Mouse (Mus musculus) T-helper 17 cell (primary cell): ENCODE results near the gene Mecr.

Experiments used
- in situ Hi-C, 2 experiments: fragments of 300-600 bp; cut with MboI, MseI; formaldehyde crosslinking; loops; 1 replicate in 1 of 2; 2 replicates in 1 of 2; pipeline ENCODE4 v1.15.1; 2025; ENCODE audit warnings: high pct_unique_total_duplicates in 2 of 2

Mecr gene

DNA sequence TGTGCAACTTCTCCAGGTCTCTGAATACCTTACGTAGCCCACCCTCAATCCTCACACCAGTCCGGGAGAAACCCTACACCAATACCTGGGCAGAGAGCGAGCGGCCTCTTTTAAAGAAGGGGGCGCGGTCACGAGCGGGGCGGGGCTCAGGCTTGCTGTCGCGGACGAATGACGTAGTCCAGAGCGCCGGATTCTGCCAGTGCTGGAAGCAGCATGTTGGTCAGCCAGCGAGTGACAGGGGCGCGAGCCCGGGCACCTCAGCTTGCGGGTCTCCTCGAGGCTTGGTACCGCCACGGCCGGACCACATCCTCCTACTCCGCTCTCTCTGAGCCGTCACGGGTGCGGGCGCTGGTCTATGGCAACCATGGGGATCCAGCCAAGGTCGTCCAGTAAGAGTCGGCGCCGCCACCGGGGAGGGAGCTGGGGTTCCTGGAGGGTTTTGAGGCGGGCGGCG lies at the start of gene Mecr:
TSS of gene Mecr (plus strand) at position 181 of the 454 bp plus-strand sequence.
- in situ Hi-C loops: no loop called here

DNA sequence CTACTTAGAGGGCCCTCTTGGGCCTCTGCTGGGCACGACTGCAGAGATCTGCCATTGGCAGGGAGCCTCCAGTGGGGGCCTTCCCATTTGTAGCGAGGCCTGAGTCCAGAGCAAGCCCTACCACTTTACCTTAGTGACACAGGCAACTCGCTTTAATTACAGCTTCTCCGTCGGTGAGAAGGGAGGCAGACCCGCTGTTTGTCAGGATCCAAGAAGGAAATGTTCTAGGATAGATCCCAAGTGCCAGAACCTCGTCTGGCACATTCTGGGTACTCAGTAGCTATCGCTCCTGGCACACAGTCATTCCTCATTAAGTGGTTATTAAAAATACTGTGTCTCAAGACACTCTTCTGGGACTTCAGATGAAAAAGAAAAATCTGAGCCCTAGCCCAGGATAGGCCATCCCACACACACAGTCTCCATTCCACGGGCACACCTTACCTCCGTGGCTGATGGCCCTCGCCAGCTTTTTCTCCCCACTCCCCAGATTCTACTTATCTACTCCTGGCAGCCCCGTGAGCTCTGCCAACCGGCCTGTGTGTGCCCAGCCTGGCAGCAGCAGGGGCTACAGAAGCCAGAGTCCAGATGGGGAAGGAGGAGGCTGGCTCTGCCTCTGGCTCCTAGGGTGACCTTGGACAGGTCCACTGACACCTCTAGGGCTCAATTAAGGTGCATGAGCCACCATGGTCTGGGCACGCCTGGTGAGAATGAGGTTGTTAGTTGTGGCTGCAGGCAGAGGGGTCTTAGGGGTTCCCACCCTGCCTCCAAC lies 46.8 kb upstream of the Mecr start:
- in situ Hi-C loops: no loop called here

DNA sequence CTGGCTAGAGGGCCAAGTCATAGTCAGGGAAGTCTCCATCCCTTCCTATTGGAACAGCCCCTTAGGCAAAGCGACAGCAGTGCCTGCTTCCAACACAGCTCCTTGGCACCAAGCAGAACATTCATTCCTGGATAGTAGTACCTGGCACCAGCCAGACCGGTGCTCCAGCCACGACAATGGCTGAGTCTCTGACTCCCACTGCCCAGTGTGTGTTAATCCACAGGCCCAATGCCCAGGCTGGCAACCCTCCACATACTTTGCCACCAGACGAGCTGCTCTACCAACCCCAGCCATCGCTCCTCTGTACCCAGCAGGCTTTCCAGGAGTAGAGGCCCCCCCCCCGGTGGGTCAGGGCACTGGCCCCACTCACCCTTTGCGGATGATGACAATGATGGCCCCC lies 45.8 kb upstream of the Mecr start:
- in situ Hi-C loops: no loop called here

DNA sequence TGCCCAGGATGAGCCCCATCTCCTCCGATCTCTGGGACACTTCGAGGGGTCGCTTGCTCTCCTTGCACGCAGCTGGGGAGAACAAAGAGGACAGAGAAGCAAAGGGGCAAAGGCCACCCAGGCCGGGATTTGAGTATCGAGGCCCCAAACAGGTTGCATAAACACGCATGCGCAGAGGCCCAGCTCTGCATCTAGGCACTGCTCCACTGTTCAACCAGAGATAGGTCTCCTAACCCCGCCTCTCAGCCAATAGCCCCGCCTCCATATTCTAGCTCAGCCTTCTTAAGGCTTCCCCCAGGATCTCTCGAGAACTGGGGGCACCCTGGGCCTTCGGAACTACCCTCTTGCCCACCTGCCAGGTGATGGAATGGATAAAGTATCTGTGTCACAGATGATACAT lies 45.4 kb upstream of the Mecr start:
- in situ Hi-C loops: no loop called here

DNA sequence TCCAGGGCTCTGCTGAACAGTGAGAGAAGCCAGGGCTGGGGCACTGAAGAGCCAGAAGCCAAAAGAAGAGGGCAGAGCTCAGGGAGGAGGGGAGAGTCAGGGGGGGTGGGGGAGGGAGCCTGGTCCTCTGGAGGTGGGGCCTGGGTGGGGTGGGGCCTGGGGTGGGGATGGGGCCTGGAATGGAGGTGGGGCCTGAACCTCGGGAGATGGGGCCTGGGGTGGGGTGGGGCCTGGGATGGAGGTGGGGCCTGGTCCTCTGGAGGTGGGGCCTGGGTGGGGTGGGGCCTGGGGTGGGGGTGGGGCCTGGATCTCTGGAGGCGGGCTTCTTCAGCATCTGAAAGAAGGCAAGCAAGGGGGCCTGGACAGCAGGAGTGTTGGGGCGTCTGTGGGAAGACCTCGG lies 44.3 kb upstream of the Mecr start:
- in situ Hi-C loops: no loop called here

DNA sequence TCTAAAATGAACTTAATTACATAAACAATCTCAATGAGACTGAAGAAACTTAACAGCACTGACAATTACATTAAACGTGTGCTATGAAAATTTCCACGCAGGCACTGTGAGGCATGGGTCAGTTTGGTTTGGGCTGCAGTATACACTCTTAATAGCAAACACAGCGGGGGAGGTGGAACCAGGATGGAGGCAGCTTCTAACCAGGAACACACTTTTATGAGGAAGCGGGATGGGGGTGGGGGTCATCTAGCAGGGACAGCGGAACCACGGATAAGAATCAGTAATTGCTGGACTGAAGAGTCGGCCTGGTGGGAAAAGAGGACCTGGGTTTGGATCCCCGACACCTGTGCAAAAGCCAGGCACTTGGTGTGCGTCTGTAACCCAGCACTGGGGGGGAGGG lies 39.4 kb upstream of the Mecr start:
- in situ Hi-C loops: no loop called here

DNA sequence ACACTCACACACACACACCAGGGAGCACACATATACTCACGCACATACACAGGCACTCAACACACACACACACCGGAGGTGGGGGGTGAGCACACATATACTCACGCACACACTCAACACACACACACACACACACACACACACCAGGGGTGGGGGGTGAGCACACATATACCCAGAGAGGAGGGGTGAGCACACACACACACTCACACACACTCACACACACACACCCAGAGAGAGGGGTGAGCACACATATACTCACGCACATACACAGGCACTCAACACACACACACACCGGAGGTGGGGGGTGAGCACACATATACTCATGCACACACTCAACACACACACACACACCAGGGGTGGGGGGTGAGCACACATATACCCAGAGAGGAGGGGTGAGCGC lies 38.5 kb upstream of the Mecr start:
- in situ Hi-C loops: loop anchor here in 1 of 2 experiments (5.0 kb wide), 1 partner anchor 1647 kb away; no protein-coding TSS in a partner anchor

DNA sequence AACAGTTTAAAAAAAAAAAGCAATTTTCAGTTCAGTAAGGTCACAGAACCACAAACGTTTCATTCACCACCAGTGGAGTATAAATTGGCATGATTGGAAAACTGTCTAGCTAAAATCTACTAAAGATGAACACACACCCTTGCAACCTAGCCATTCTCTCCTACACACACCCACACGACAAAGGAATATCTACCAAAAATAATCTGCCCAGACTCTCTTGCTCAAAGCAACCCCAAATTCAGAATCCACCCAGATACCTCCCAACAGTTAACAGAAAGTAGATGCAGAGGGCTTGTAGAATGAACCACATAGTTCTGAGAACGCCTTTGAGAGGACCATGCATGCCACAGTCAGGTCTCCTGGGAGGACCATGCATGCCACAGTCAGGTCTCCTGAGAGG lies 38.0 kb upstream of the Mecr start:
- in situ Hi-C loops: loop anchor here in 1 of 2 experiments (5.0 kb wide), 1 partner anchor 1648 kb away; no protein-coding TSS in a partner anchor

DNA sequence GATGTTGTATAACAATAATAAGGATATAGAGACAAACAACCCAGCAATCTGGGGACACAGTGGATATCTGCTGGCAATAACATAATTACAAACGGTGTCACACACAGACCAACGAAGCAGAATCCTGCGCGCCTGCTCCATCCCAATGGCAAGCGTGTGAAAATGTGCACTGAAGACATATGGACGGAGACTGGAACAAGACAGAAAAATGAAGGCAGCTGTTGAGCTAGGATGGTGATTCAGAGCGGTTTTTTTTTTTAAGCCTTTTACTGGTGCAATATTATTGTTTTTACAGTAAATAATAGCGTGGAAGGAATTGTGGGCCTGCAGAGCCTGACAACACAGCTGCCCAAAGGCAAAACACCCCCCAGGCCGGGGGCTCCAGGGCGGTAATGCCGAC lies 30.8 kb upstream of the Mecr start:
- in situ Hi-C loops: no loop called here

DNA sequence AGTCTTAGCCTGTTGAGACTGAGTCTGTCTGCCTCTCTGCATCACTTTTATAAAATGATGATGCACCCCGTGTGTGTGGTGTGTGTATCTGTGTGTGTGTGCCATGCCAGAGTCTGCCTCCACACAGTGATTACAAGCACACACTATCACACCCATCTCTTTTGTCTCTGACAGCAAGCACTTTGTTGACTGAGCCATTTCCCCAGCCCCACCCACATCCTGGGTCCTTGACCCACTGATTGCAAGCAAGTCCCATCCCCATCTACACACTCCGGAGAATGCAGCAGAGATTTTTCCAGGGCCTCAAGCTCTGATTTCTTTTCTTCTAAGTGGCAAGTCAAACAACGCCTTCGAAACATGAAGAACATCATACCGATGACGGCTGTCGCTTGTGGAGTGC lies 29.5 kb upstream of the Mecr start:
- in situ Hi-C loops: no loop called here

DNA sequence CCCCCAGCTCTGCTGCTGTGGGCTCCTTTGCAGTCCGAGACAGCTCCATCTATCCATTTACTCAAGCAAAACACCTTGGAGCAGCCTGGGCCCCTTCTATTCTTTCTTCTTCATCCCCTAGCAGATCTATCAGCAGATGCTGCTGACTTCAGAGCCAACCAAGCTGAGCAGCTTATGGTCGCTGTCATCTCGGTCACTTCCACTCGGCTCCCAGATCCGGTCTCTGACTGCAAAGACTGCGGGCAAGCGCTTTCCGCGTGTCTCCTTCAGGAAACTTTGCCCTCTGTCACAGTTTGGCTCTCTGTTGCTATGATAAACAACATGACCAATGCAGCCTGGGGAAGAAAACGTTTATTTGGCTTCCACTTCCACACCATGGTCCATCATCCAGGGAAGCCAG lies 28.4 kb upstream of the Mecr start:
- in situ Hi-C loops: no loop called here

DNA sequence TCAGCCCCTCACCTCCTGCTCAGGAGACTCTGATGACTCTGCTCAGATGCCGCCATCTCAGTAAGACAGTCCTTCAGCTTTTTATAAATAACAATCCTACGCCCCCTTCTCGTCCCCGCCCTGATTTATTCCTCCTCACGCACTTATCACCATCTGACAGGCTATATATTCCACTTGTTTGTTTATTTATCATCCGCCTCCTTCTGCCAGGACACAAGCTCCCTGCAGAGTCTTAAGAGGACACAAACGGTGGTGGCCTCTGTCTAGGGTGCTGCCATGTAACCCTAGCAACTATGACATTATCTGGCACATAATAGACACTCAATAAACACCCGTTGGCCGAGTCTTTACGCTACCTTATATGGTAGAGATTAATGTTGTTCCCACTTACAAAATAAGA lies 27.5 kb upstream of the Mecr start:
- in situ Hi-C loops: no loop called here

DNA sequence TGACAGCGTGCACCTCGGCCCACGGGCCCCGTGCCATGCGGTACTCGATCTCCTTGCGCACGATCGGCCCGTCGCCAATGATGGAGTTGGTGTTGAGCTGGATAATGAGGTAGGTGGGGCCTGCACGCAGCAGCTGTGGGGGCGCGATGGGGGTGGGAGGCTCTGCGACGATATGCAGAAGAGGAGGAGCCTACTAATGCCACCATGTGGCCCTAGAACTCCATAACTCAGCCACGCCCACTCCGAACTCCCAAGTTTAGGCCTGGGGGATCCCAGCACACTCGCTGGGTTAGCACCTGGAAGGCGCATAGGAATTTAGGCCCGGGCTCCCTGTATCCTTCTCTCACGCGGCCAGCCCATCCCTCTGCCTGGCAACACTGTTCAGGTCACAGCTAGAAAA lies 24.3 kb upstream of the Mecr start:
- in situ Hi-C loops: no loop called here

DNA sequence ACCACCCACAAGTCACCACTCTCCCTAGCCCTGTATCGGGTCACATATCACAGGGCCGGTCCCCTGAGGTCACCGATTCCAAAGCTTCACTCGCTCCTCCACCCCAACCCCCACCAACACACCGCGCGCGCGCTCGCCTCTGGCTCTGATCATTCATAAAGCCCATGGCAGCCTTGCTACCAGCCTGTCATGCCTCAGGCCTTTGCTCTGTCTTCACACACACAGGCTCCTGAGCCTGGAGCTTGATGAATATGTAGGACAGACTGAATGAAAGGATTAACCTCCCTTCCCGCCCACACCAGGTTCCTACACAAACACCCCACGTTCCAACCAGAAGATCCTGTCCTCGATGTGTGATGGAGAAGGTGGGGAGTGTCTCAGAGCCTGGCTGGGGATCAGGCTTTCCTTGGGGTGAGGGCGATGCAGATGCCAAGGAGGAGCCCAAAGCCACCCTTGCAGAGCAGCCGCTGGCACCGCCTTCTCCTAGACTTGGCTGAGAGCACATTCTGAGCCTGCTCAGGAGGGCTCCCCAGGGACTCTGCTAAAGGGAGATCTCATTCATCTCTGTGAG lies 22.0 kb upstream of the Mecr start:
- in situ Hi-C loops: loop anchor here in 1 of 2 experiments (10.0 kb wide), 1 partner anchor 666 kb away; no protein-coding TSS in a partner anchor

DNA sequence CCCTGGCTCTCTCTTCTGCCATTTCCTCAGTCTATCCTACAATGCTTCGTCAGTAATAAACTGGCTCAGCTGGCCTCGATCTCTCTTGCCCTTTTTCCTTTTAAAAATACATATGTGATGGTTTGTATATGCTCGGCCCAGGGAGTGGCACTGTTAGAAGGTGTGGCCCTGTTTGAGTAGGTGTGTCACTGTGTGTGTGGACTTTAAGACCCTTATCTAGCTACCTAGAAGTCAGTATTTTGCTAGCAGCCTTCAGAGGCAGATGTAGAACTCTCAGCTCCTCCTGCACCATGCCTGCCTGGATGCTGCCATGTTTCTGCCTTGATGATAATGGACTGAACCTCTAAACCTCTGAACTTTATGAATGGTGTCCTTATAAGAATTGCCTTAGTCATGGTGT lies 20.7 kb upstream of the Mecr start:
- in situ Hi-C loops: loop anchor here in 1 of 2 experiments (10.0 kb wide), 1 partner anchor 668 kb away; no protein-coding TSS in a partner anchor

DNA sequence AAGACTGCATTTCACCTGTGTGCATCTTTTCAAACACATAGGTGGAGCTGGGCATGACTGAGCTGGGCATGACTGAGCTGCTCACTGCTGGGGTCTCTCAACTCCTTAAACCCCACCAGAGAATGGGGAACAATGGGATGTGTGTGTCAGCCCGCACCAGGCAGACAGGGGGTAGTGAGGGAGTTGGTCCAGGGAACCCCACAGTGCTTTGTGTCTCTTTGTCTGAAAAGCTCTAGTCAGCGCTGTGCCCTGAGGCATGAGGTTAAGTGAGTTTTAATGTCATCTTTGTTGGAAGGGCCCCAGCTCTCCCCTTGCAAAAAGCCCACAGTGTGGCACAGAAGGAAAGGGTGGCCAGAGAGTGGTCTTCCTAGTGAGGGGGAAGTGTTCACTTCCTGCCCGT lies 18.3 kb upstream of the Mecr start:
- in situ Hi-C loops: loop anchor here in 1 of 2 experiments (10.0 kb wide), 1 partner anchor 670 kb away; no protein-coding TSS in a partner anchor

DNA sequence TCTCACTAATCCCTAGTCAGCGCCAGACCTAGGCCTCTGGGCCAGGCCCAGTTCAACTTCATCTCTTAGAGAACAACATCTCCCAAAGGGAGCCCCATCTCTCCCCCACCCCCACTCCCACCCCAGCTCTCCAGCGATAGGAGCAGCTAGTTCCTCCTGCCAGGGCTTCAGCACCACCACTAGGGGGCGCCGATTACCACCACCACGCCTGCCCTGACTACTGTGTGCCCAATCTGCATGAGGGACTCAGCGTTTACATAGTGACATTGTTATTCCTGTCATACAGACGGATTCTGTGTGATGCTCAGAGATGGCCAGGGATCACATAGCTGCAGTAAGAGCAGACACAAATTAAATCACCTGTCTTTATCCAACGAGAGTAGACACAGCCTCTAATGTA lies 17.4 kb upstream of the Mecr start:
- in situ Hi-C loops: loop anchor here in 1 of 2 experiments (10.0 kb wide), 1 partner anchor 671 kb away; no protein-coding TSS in a partner anchor

DNA sequence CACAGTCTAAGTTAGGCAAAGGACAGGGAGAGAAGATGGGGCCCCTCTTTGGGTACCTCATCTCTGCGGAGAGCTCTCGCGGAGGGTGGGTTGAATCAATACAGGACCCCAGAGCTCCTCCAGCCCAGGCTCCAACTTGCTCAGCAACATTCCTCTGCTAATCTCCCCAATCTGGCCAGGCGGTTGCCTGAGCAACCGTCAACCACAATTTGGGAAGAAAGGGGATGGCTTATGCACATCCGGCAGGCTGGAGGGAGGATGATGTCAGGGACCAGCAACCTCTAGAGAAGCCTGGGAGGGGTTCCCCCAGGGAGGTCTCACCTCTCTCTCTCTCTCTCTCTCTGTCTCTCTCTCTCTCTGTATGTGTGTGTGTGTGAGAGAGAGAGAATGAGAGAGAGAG lies 16.4 kb upstream of the Mecr start:
- in situ Hi-C loops: loop anchor here in 1 of 2 experiments (10.0 kb wide), 1 partner anchor 672 kb away; no protein-coding TSS in a partner anchor

DNA sequence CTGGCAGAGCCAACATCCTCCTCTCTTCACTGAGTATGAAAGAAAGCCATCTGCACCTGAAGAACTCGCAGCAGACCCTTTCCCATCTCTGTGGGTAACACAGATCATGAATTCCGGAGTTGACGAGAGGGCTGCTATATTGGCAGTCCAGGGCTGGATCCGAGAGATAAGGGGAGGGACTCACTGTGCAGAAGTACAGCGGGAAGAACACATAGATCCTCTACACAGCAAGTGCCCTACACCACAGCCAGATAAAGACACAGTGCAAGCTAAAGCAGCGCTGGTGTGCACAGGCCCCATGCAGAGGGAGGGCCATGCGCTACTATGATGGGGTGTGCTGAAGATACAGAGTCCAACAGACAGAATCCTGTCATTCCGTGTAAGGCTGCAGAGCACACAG lies 14.1 kb upstream of the Mecr start:
- in situ Hi-C loops: loop anchor here in 1 of 2 experiments (10.0 kb wide), 1 partner anchor 674 kb away; no protein-coding TSS in a partner anchor

DNA sequence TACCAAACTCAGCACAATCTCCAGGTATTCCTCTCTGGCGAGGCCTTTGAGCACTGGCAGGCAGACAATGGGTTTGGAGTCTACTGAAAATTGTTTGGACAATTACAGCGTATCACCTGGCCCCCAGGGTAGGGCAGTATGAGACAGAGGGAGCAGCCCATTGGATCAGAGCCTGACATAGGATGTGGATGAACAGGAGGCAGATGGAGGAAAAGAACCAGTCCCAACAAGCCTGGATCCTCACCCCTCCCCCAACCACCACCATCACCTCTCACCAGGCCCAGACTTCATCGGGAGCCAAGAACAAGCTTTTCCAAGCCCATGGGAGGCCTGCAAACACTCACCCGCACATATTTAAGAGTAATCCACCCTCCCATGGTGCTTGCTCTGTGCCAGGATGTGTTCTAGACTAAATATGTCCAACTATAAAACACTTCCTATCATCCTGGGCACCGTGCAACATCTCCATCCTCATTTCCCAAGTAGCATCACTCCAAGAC lies 11.7 kb upstream of the Mecr start:
- in situ Hi-C loops: loop anchor here (5.0 to 10.0 kb wide), 2 partner anchors 864 to 1047 kb away; no protein-coding TSS in a partner anchor

DNA sequence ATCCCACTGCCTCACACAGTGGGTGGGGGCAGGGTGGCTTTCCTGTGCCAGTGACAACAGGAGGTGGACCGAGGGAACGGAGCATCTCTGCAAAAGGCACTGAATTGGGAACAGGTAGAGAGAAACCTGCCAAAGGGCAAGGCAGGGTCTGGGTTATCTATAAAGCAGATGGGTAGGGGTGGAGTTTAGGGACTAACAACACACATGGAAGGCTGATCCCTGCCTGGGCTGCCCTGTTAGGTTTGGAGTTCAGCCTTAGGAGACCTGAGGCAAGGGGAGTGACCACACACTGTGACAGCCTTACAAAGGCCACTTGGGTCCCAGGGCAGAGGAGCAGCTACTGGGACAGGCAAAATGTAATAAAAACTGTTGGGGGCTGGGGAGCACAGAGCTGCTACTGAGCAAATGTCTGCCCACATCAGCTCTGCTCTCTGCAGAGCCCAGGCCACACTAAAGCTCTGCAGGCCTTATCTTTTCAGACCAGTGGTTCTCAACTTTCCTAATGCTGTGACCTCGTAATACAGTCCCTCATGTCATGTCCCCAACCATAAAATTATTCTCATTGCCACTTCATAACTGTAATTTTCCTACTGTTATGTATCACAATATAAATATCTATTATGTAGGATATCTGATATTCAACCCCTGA lies 10.4 kb upstream of the Mecr start:
- in situ Hi-C loops: loop anchor here (5.0 to 10.0 kb wide), 2 partner anchors 866 to 1048 kb away; no protein-coding TSS in a partner anchor
